Mouse (Mus musculus): ENCODE measurements around the gene Cldn22. TPM values are rescaled to one million over a fixed set of nuclear protein-coding genes. Genes with fewer than 3 reads are reported as not detected.

Cldn22 gene
- polyA plus RNA-seq (2021; fragmentation: Nextera tagmentation): 0.83 TPM in 1 of 2 replicates, not detected in the other
- long read RNA-seq, experiment 1: 0 reads
- long read RNA-seq, experiment 2, partial matches to known transcripts: 0 of 3 reads
- long read RNA-seq, experiment 2, other reads (novel, unspliced or antisense): 0 of 3 reads

DNA sequence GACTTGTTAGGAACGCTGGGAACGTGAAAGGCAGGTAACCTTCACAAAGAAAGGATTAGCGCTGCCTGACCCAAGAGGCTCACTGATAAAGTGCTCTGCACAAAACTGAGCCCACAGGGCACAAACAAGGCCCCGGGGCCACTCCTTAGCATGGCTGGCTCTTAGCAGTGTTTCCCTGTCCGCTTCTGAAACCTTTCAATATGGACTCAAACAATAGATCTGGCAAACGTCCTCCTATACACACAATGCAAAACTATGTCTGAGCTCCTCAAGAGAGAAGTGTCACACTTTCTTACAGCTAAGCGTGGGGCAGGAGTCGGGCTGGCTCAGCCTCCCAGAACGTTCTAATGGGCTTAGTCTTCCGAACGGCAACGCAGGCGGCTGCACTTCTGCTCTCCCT, at the start of gene Cldn22:
Gene Cldn22, plus strand, starts transcription at position 301 of the 400 bp plus-strand sequence.

DNA sequence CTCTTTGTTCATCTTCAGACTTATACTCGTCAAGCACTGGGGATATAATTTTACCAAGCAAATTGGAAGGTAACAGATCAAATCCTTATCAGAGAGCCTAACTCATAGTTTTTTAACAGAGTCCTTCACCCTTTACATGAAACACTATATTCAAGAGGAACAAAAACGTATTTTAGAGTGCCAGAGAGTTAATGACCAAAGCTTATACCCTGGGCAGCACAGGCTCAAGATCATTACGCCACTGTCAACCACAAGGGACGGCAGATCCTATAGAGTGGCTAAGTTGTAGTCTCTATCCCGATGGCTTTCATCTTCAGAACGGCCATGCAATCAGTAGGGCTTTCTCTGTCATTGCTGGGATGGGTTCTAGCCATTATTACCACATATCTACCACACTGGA, 2.4 kb upstream of the Cldn22 start, which contains the start of gene Cldn24:
Gene Cldn24, plus strand, starts transcription at position 301 of the 400 bp plus-strand sequence.

Other genes starting within 250 kb of the Cldn22 start
- 10.5 and 17.8 TPM in 2 replicates for gene Ing2, start 148.9 kb upstream of the Cldn22 start, polyA plus RNA-seq (2021; fragmentation: Nextera tagmentation)
- gene Cdkn2aip, start 110.5 kb upstream of the Cldn22 start, polyA plus RNA-seq (2021; fragmentation: Nextera tagmentation): 10.8 and 10.9 TPM in 2 replicates
- gene Cldn24, start 2.3 kb upstream of the Cldn22 start, polyA plus RNA-seq (2021; fragmentation: Nextera tagmentation): not detected in 2 replicates
- gene Wwc2, start 166.4 kb downstream of the Cldn22 start, polyA plus RNA-seq (2021; fragmentation: Nextera tagmentation): 3.6 and 5.1 TPM in 2 replicates

Measured in left cerebral cortex, adult 6 months (tissue).